ENCODE assay signal across 9 mouse cellular contexts in the genomic region with DNA sequence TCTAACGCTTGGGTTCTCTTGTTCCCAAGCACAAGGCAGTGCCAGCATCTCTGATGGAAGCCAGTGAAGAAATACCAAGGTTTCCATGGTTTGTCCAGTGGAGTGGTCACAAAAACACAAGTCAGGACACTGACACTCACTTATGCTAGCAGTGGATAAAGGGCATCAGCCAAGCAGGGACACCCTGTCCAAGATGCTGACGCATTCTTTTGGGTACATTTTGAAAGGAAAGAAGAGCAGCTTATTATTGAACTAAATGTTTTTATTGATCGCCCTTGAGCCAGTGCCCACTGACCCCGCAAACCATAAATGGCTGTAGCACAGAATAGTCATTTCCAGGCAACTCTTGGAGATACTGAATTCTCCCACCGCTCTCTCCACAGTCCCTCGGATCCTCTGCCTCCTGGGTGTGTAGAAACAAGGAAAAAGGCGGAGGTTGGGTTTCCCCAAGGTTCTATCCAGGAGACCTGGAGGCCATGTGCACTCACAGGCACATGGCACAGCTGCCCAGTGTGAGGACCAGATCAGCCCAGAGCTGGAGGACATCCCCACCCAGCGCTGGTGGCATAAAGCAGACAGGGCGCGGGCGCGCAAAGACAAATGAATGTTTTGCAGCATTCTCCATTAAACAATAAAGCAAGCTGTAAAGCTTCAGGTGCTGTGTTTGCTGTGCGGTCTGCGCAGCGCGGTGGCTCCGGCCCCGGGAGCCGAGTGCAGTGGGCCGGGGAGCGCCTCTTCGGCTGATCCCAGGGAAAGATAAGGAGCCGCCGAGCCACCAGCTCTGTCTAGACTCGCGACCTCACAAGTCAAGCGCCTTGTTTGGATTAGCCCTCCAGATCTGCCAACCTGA. TPM values are rescaled to one million over a fixed set of nuclear protein-coding genes. Genes with fewer than 3 reads are reported as not detected.
DNase-seq lines count a peak whose midpoint lies in the region; ATAC-seq and TF ChIP-seq lines count a peak whose summit lies in the region.
"Had no signal": no experiment of that assay in that cellular context is flagged by ENCODE, and none has a peak within 500 bp of the region (broad histone marks: within the 10 kb centered on the region; RNA-seq: fewer than 3 reads in every experiment).

No protein-coding gene starts in this region.

- no peaks in the 10 kb centered on the region for H3K36me3 ChIP-seq in liver, embryonic 11.5 days (ENCODE audit: control insufficient read depth, insufficient read depth, low read length)
- H3K36me3 ChIP-seq in liver, postnatal 0 days (replicated peaks; ENCODE audit: insufficient read depth, low read length) = no peaks in the 10 kb centered on the region
- no peaks in the 10 kb centered on the region for H3K36me3 ChIP-seq in forebrain, embryonic 11.5 days (ENCODE audit: control insufficient read depth, insufficient read depth, low read length)
- H3K36me3 ChIP-seq in limb, embryonic 11.5 days (ENCODE audit: control insufficient read depth, insufficient read depth, low read length) = no peaks in the 10 kb centered on the region

- TF ChIP-seq CTCF in liver, postnatal 0 days (IDR thresholded peaks at IDR 0.05; ENCODE audit: low read depth) = no peak

- intact Hi-C loops in gastrocnemius, postnatal 36 days (cut with DNase I) = no loop called here

- ATAC-seq in liver, embryonic 11.5 days (replicated peaks; ENCODE audit: low FRiP score) = peak; percentile 56
- ATAC-seq in liver, postnatal 0 days = no peak
- peak; percentile 64 for ATAC-seq in forebrain, embryonic 11.5 days (replicated peaks; ENCODE audit: low FRiP score)
- ATAC-seq in limb, embryonic 11.5 days (ENCODE audit: insufficient number of reproducible peaks, low FRiP score, low TSS enrichment, low read depth) = peak; percentile 61

- WGBS in liver, embryonic 11.5 days = 6% methylated on average over 27 of the region's 27 CpGs
- 6% methylated on average over 27 of the region's 27 CpGs for WGBS in liver, postnatal 0 days (ENCODE audit: insufficient replicate concordance)
- 2% methylated on average over 27 of the region's 27 CpGs for WGBS in forebrain, embryonic 11.5 days
- 5% methylated on average over 27 of the region's 27 CpGs for WGBS in limb, embryonic 11.5 days

- H3K27ac ChIP-seq in liver, embryonic 11.5 days (ENCODE audit: low read depth, low read length) = no peak overlapping the region
- H3K27ac ChIP-seq in liver, postnatal 0 days (ENCODE audit: low read depth) = no peak overlapping the region
- no peak overlapping the region for H3K27ac ChIP-seq in forebrain, embryonic 11.5 days (ENCODE audit: low read depth, low read length)
- no peak overlapping the region for H3K27ac ChIP-seq in limb, embryonic 11.5 days (replicated peaks; ENCODE audit: low read depth, low read length)

- peaks cover 47% of the 10 kb centered on the region for H3K27me3 ChIP-seq in liver, embryonic 11.5 days (replicated peaks; ENCODE audit: control insufficient read depth, insufficient read depth, low read length)
- H3K27me3 ChIP-seq in liver, postnatal 0 days (ENCODE audit: insufficient read depth, low read length) = peaks cover 48% of the 10 kb centered on the region
- H3K27me3 ChIP-seq in forebrain, embryonic 11.5 days (ENCODE audit: control insufficient read depth, insufficient read depth, low read length) = peaks cover 48% of the 10 kb centered on the region
- H3K27me3 ChIP-seq in limb, embryonic 11.5 days (ENCODE audit: control insufficient read depth, insufficient read depth, low read length) = peaks cover 34% of the 10 kb centered on the region

- TF ChIP-seq EP300 in liver, postnatal 0 days (IDR thresholded peaks at IDR 0.05; ENCODE audit: low read depth) = no peak

- no peak for DNase-seq in liver, embryonic 11.5 days (ENCODE audit: low spot score)
- DNase-seq in liver, postnatal 0 days = no peak
- no peak for DNase-seq in forebrain, embryonic 11.5 days (ENCODE audit: low spot score)
- peak; percentile 63 for DNase-seq in limb, embryonic 11.5 days (ENCODE audit: low spot score)
- peak; percentile 47 for DNase-seq in retina, postnatal 1 day
- no peak for DNase-seq in thymus, postnatal 10 days (ENCODE audit: low spot score in 2 of 2)
- DNase-seq in layer of hippocampus, postnatal 36 days = no peak
- DNase-seq in gastrocnemius, postnatal 36 days = no peak

- no peak overlapping the region for H3K9ac ChIP-seq in liver, embryonic 11.5 days (ENCODE audit: low read depth, low read length)
- H3K9ac ChIP-seq in liver, postnatal 0 days (replicated peaks) = no peak overlapping the region
- H3K9ac ChIP-seq in forebrain, embryonic 11.5 days (ENCODE audit: low read length) = no peak overlapping the region
- no peak overlapping the region for H3K9ac ChIP-seq in limb, embryonic 11.5 days (ENCODE audit: low read length)

- H3K4me3 ChIP-seq in liver, embryonic 11.5 days (ENCODE audit: low read depth, low read length) = peak overlapping the region; percentile 21; the same call in 1 of the 2 replicates
- no peak overlapping the region for H3K4me3 ChIP-seq in liver, postnatal 0 days (ENCODE audit: low read depth, low read length)
- peak overlapping the region; percentile 9; the same call in 1 of the 2 replicates for H3K4me3 ChIP-seq in forebrain, embryonic 11.5 days (ENCODE audit: low read depth, low read length)
- peak overlapping the region; percentile 23 for H3K4me3 ChIP-seq in limb, embryonic 11.5 days (ENCODE audit: low read depth, low read length)

- H3K4me1 ChIP-seq in liver, embryonic 11.5 days (replicated peaks; ENCODE audit: control insufficient read depth, insufficient read depth, low read length) = 0 out of 2 replicates have a peak, but pooled peaks cover 3% of the 10 kb centered on the region
- no peaks in the 10 kb centered on the region for H3K4me1 ChIP-seq in liver, postnatal 0 days (ENCODE audit: insufficient read depth)
- no peaks in the 10 kb centered on the region; the same call in none of the 2 replicates for H3K4me1 ChIP-seq in forebrain, embryonic 11.5 days (replicated peaks; ENCODE audit: control insufficient read depth, insufficient read depth, low read length)
- H3K4me1 ChIP-seq in limb, embryonic 11.5 days (ENCODE audit: control insufficient read depth, insufficient read depth, low read length) = no peaks in the 10 kb centered on the region

- H3K9me3 ChIP-seq in liver, embryonic 11.5 days (ENCODE audit: control insufficient read depth, low read length) = no peaks in the 10 kb centered on the region
- H3K9me3 ChIP-seq in liver, postnatal 0 days (ENCODE audit: low read length) = no peaks in the 10 kb centered on the region
- H3K9me3 ChIP-seq in forebrain, embryonic 11.5 days (ENCODE audit: control insufficient read depth, low read length) = no peaks in the 10 kb centered on the region
- no peaks in the 10 kb centered on the region for H3K9me3 ChIP-seq in limb, embryonic 11.5 days (ENCODE audit: control insufficient read depth, low read length)

- peak overlapping the region; percentile 48 for H3K4me2 ChIP-seq in liver, embryonic 11.5 days
- no peak overlapping the region for H3K4me2 ChIP-seq in liver, postnatal 0 days (ENCODE audit: low read depth, low read length)
- peak overlapping the region; percentile 38 for H3K4me2 ChIP-seq in forebrain, embryonic 11.5 days (ENCODE audit: low read depth, low read length, severe bottlenecking)
- H3K4me2 ChIP-seq in limb, embryonic 11.5 days (ENCODE audit: low read depth, severe bottlenecking) = peak overlapping the region; percentile 64

RNA-seq across cellular contexts. Expression of a gene that starts 16.0 kb away (rescaled TPM):
- 6.2 and 8.6 TPM in 2 replicates for polyA plus RNA-seq in liver, embryonic 11.5 days (2014; fragmentation: Nextera tagmentation; extraction: Ambion mirVana)
- polyA plus RNA-seq in liver, postnatal 0 days (2015; fragmentation: Nextera tagmentation; extraction: Ambion mirVana) = not detected in 2 replicates
- 34.0 and 34.8 TPM in 2 replicates for polyA plus RNA-seq in forebrain, embryonic 11.5 days (2014; fragmentation: Nextera tagmentation; extraction: Ambion mirVana)
- 15.8 and 20.0 TPM in 2 replicates for polyA plus RNA-seq in limb, embryonic 11.5 days (2014; fragmentation: Nextera tagmentation; extraction: Ambion mirVana)
- not detected for total RNA-seq in layer of hippocampus, postnatal 36 days (2021)
- under 1 TPM; 0.10 to 0.41 TPM for total RNA-seq in gastrocnemius, postnatal 36 days (2021)
- total RNA-seq: neutrophil, adult 5-6 weeks had no signal

Comparison
In these comparisons a context has a peak if more than half of its experiments do, and no peak if none do; other contexts are left out.
1. DNase-seq: peak in limb, embryonic 11.5 days (single experiment) and retina, postnatal 1 day (single experiment); none in liver, embryonic 11.5 days (single experiment), liver, postnatal 0 days (single experiment), forebrain, embryonic 11.5 days (single experiment), thymus, postnatal 10 days (0 of 2), layer of hippocampus, postnatal 36 days (0 of 2) and gastrocnemius, postnatal 36 days (0 of 2).